Mouse (Mus musculus) retina, postnatal 1 day (tissue): ENCODE measurements at regions not wholly inside any gene's neighbourhood (a gene's known extent, or its start where the extent isn't known, plus 50 kb on each side); places are given as distances from the start of the nearest gene placed in this dataset.
A peak's percentile ranks its signal among the peaks of the same experiment; 100 is the strongest.

ENCODE experiments used
- DNase-seq: peaks from one replicate; pipeline ENCODE4 v3.0.0-alpha.2; 2012

DNA sequence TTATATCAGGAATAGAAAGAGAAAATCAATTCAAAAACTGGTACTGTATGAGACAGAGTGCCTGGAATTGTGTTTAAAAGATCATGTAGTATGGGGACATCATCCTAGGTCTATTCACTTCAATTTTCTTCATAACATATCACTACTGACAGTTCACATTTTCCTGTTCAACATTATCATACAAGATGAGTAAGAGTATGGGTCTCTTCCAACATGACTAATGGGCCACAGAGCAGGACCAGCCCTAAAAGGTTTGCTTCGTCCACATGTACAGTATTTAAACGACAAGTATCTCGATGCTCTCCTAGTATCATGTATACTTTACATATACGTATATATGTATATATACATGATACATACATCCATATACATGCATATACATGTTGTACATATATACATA lies 164.8 kb upstream of the Atp1b1 start:
- DNase-seq: no peak

DNA sequence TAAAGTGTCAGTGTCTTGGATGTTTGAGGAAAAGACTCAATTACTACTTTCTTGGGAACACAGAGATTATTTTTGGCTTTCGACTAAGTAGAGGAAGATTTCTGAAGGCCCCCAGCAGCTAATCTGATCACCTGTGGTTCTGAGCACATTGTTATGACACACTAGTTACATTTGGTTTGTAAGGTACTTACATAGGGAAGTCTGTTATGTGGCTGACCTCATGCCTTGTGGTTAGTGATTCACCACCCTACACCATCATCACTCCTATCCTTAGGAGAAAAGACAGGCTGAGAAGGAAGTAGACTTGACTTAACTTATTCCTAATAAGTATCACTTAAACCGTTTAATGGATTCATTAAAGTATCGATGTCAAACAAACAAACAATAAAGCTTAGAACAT lies 164.3 kb upstream of the Atp1b1 start:
- no peak for DNase-seq

DNA sequence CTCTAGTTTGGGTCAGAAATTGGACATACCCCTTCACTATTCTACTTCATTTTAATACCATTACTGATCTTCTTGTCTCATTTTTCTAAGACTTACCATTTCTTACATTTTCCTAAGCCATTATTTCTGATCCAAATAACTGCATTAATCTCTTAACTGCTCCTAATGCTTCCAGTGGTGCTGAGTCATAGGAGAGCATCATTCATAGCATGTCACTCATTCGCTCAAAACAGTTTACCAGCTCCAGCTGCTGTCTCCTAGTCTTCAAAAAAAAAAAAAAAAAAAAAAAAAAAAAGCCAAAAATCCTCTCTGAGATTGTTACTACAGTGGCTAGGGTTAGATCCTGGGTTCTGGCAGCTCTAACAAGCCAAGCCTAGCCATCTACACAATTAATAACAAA lies 162.0 kb upstream of the Atp1b1 start:
- no peak for DNase-seq

DNA sequence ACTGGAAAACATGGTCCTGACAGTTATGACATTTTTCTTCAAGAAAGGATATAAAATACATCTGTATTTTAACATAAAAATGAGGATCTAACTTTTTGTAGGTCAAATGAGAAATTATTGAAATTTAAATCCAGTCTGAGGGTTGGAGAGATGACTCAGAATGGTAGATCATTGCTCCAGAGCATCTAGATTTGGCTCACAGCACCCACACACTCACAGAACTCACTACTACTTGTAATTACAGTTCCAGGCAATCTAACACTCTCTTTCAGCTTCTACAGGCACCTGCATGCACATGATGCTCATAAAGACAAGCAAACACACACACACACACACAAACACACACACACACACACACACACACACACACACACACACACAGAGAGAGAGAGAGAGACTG lies 159.7 kb upstream of the Atp1b1 start:
- no peak for DNase-seq

DNA sequence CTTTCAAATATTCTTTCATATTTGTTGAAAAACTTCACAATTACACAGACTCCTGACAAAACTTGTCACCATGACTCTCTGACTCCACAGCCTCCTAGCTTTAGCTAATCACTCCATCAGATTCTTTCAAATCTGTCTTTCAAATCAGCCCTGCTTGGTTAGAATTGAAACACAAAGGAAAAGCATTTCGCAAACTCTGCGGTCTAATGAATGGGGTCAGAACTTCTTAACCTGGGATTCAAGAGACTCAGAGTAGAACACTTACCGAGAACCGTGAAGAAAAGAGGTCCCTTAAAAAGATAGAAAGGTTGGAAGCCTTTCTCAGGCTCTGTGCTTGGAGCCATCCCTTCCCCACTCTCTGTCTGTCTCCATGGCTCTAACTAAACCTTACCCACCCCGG lies 148.9 kb upstream of the Atp1b1 start:
- DNase-seq: no peak

DNA sequence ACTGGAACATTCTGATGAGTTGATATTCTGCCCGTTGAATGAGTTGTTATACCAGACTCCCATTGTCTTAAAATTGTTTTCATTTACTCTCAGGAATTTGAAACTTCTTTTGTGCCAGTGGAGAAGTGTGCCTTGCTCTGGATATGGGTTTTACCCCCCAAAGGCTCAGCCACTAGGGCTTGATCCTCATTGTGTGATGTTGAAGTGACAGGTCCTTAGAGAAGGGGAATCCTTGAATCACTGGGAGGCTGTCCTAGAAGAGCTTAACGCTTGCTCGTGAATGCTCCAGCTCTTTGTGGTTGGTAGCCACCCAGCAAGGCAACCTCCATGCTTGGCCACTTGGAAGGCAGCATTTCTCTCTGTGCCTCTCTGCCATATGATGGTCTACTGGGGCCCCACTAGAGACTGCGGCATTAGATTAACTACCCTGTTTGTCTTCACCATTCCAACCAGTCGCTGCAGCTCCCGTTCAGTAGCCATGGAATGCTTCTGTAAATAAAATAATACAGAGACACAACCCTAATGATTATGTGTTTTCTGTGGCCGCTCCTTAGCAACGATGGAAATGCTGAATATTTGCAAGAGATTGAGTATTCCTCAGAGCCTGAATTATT lies 148.1 kb upstream of the Atp1b1 start:
- DNase-seq: no peak

DNA sequence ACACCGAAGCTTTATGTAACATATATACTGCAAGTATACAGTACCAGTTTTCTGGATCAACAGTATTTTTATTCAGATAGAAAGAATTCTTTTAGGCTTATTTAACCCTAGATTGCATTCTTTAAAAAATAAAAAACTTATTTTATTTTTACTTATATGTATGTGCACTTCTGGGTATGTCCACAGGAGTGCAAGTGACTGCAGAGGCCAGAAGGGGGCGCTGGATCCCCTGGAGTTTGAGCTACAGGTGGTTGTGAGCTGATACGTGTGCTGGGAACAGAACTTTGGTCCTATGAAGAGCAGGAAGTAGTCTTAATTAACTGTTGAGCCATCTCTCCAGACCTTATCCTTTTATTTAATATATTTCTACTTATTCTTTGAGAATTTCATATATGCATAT lies 145.3 kb upstream of the Atp1b1 start:
- DNase-seq: no peak

DNA sequence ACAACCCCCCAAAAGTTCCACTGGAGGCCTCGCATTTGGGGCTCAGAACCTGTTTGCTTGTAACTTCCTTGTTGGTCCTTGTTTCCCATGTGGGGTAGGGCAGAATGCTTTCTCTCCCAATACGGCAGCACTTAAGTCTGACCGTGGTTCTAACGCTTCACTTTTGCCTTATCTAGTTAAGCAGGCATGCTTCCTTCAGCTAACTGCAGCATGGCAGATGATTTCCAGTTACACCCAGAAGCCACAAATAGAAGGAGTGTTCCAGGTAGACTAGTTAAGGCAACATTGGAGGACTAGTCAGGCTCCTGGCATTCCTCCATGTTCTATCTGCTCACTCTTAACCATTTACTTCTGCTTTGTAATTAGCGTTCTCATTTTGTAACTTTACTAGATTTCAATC lies 144.4 kb upstream of the Atp1b1 start:
- DNase-seq: no peak

DNA sequence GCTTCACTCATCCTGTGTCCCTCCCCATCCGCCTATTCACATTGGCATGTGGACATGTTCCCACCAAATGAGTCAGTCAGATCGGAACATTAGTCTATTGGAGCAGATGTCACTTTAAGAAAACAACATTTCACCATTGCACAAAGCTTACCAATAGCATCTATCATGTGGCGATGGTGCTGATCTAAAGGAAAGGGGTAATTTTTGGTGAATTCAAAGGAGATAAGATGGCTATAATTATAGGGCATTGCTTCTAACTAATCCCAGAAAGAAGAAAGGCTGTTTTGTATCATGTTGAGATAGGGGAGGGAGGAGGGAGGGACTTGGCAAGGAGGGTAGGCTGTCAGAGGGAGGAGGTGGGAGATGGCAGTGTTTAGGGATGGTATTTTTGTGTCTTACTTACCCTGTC lies 132.1 kb upstream of the Atp1b1 start:
- no peak for DNase-seq

DNA sequence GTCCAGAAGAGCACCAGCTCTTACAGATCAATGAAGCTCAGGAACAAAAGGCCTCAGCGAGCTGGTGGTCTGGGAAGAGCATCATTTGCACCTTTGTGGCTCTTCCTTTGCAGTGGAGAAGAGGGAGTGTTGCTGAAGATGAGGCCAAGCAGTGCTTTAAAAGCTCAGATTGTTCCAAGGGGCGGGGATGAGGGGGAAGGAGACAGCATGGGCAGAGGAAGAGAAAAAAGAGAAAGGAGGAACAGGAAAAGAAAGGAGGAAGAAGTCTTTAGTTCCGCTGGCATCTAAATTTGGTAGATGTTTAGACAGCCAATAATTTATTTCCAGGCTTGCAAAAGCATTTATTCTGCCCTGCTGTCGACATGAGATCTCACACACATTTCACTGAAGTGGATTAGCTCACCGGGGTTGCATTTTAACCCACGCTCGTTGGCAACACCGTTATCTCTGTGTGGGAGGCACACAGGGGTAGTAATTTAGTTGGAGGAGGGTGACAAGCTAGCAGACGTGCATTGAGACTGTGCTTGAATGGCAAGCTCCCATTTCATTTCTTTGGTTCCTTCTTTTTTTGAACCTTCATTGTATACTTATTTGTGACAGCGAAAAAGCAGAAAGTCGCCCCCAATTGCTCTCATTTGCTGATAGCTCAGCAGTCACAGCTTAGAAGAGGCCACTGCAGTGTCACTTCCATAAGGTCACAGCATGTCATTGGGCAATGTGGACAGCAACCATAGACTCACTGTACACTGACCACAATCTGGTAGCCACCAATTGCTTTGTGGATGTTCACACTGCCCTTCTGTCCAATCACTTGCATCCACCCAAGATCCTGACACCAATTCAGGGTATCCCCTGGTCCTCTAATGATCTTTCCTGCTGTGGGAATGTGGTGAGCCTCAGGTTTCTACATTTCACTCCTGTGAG lies 128.2 kb upstream of the Atp1b1 start:
- no peak for DNase-seq

DNA sequence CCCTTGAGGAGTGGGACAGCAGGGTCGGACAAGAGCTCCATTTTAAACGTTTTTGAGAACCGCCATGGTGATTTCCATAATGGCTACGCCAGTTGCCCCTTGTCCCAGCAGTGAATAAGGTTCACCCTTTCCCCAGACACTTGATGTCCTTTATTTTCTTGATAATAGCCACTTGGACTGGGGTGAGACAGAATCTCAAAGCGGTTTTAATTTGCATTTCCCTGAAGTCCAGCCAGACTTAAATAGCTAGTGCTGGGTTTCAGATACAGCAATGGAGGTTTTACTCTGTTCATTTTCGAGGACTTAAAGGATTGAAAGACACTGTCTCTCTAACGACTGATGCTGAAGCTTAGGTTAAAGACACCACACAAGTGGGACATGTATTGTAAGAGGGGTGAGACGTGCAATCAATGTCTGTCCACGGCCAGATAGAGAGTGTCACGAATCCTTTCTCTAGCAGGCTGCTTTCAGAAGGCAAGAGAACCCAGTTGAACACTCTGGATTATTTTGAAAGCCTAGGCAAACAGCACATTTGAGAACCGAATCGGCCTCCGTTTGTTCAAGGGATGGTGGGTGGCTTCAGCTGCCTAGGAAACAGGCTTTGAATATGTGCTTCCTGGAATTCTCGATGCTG lies 118.8 kb upstream of the Atp1b1 start:
- DNase-seq: no peak

DNA sequence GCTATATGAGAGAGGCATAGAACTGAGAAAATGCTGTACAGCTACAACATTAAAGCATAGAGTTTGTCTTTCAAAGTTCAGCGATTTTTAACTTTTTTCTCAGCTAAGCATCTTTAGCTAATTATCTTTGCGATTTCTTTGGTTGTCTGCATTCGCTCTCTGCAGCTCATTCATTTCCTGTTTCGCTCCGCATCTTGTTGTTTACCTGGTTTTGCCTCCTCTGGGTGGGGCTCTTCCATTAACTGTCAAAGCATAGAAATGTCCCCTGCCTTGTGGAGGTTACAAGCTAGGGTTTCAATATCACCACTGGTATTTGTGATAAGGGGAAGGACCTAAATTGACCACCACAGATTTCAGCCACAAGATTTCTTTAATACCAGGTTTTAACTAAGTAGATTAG lies 115.5 kb upstream of the Atp1b1 start:
- no peak for DNase-seq

DNA sequence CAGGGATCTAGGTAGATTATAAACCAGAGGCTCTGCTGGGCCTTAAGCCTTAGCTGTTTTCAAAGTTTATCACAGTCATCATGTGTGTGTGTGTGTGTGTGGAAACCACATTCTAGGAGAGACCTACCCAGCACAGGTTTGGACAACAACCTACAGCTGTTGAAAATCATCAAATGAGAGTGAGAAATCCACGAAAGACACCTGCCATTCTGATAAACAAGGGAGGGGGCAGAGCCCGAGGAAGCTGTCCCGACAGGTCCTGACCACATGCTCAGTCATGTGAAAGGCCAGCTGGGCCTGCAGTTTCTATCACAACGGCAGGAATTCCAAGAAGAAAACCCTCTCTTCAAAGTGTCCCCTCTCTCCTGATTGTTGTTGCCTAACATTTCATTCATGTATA lies 114.0 kb upstream of the Atp1b1 start:
- DNase-seq: peak; percentile 18

DNA sequence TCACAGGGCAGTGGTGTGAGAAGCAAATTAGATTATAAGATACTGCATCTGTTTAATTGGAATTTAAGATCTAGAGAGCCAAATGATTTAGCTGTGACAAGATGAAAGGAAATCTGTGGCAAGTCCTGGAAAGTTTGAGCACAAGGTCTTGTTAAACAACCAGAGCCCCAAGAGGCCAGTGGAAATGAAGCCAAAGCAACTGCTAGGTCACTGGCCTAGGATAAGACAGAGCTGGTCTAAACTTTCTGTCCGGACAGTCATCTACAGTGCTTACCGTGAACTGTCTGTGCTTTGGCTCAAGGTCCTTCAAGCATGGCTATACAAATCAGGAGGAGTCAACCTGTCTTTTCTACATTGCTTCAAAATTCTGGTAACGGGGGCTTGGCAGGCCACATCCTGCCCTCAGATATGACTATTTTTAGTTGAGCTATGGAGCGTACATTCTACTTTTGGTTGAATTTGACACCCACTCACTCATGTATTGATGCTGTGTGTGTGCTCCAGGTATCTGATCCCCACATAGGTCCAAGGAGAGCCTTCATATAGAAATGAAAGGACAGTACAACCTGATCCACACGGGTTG lies 113.4 kb upstream of the Atp1b1 start:
- no peak for DNase-seq

DNA sequence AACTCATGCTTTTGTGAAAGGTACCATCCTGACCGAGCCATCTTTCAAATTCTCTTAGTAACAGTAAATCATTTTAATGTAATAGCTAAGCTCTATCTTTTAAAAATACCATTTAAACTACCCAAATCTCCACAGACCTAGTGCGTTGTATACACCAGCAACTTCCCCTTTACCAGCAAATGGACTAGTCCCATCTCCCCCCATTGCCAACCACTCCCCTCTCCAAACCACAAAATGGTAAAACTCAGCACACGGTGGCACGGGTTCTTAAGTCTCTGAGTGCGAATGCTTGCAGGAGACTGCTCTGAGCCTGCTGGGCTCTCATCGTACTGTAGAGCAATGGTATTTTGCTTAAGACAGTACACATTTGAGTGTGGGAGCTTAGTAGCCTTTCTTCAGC lies 106.7 kb upstream of the Atp1b1 start:
- no peak for DNase-seq

DNA sequence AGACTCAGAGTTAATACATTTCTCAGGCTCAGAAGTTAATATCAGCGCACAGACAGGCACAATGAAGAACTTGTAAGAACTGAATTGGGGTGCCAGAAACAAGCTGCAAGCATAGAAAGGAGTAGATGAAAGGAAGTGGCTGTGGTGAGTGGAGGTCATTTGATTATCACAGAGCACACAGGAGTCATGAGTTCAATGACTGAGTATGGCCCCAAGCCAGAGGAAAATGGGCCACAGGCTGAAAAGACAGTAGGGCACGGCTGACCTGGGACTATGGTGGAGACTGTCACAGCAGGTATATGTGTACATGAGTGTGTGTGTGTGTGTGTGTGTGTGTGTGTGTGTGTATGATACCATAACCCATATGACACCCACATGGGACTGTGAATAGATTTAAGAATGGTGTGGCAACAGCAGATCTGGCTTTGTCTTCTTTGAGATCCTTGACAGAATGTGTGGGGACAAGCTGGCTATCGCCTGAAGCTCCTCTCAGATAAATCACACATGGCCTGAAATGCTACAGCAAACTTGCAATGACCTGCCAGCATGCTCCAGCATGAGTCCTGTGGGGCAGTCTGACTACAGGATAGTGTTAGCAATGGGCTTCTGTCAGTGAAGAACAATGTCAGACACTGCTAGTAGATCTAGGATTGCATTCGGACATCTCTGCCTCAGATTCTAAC lies 101.5 kb upstream of the Atp1b1 start:
- DNase-seq: no peak

DNA sequence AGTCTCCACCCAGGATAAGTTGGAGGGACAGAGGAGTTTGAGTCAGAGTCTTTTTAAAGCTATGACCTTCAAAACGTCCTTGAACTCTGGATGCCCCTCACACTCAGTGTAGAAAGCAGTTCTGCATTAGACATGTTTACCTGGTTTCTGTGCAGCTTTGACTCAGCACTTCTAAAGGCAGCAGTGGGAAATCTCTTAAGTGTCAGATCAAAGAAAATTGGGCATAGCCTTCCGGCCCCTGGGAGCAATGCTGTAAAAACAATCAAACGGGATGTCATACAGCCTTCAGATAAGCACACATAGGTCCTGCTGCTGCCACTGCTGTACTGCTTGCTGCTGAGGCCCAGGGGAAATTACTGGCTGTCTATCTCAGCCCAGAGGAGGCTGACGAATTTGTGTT lies 94.5 kb upstream of the Atp1b1 start:
- peak; percentile 10 for DNase-seq

DNA sequence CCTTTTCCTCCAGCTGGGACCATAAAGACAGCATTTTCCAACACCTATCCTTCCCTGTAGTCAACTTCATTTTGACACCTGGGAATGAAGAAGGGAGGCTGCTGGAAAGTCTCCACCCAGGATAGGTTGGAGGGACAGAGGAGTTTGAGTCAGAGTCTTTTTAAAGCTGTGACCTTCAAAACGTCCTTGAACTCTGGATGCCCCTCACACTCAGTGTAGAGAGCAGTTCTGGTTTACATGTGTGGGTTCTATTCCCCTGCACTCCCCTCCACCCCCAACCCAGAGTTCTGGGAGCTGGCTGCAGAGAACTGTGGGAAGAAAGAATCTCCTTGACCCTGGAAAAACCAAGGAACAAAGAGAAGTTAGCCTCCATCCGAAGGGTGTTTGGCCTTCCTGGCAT lies 92.9 kb upstream of the Atp1b1 start:
- no peak for DNase-seq

DNA sequence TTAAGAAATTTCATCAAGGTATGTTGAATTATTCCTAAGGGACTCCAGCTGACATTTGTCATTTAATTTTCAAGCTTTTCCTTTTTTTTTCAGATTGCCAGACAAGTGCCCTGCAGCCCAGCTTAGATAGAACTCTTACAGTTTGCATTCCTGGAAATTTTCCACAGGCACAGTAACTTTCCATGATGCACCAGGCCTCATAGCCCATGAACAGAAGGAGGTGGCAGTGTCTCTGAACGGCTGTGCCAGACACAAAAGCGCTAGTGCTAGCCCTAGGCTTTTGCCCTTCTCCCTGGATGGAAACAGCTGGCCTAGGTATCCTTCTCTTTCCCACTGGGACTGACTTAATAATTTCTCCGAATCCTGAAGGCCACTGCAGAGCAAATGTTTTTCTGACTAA lies 92.4 kb upstream of the Atp1b1 start:
- DNase-seq: no peak

DNA sequence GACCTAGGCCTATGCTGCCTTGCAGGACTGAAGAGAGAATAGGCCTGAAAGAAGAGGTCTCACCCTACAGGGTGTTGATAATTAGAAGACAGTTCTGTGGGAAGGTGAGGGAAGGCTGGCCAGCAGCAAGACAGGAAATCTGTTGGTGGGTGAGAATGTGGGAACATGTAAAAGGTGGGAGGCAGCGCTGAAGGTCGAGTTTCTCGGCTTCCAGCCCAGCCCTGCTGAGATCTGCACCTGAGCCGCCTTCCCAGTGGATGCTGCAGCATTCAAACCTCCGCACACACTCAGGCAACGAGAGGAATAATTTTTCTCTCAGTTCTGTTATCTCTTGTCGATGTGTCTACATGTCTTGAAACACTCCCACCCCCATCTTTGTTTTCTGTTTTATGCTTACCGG lies 89.9 kb upstream of the Atp1b1 start:
- no peak for DNase-seq

DNA sequence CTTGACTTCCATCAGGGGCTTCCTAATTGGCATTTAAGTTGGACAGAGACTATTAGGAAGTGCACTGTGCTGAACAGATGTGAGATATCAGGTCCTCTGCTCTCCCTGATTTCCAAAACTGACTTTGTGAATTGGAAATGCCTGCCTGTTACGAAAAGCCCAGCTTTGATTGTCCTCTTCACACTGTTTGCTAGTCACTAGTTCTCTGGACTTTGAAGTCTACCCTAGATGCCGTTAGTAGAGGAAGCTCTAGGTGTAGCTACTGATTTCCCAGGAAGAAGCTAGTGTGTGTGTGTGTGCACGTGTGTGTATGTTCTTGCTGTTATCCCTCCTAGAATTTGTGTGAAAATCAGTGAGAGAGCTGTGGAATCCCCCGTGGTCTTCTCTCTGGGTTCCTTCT lies 87.7 kb upstream of the Atp1b1 start:
- no peak for DNase-seq

DNA sequence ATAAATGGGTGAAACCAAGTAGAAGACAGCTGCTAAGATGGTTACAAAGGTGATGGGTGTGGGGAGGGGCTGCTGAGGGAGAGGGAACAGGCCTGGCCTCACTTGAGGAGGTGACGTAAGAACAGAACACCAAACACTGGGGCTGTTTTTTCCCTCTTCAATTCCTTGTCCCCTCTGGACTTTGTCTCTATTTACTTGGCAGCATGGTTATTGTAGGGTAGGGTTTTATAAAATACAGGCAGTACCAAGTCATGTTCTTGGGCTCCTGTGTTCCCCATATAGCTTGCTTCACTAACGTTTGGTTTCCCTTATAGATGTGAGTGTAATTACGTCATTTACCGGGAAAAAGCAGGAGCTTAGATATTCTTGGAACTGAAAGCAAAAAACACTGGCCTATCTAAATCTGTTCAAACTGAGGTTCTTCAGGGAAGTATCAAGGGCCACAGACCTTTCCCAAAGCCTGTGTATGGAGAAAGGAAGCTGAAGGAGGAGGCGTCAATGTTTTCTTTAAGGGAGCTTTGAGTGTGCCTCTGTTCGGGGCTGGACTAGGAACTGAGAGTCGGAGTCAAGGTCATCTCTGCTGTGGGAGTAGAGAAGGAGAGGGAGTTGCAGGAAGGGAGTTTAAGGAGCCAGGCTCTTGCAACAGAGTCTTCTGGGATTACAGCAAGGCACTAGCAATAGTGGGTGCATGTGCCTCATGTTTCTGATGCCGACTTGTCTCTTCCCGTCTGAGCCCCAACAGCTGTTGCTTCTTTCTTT lies 85.1 kb upstream of the Atp1b1 start:
- no peak for DNase-seq

DNA sequence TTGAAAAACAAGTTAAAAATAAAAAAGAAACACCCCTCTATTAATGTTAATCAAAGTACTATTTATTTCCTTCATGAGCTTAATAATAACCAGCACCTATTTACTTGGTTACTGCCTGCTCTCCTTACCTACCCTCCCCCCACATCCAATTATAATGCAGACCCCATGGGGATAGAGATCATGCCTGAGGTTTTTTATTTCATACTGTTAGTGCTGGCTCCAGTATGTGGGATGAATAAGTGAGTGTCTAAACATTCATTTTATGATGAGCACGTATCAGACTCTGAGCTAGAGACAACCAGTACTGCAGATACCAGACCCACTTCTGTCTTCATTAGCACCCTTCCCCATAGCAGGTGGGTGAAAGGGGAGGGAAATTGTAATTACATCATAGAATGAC lies 83.6 kb upstream of the Atp1b1 start:
- no peak for DNase-seq
